Mouse (Mus musculus): Measurements from ENCODE around the gene Rgs12. TPM values are rescaled to one million over a fixed set of nuclear protein-coding genes. Genes with fewer than 3 reads are reported as not detected.

Rgs12 gene
- polyA plus RNA-seq (2021; fragmentation: Nextera tagmentation): 12.1 and 17.1 TPM in 2 replicates
- long read RNA-seq, experiment 1, full-length matches to known transcripts: 69 of 166 reads
- long read RNA-seq, experiment 1, partial matches to known transcripts: 70 of 166 reads
- long read RNA-seq, experiment 1, other reads (novel, unspliced or antisense): 27 of 166 reads
- long read RNA-seq, experiment 2, partial matches to known transcripts: 32 of 47 reads
- long read RNA-seq, experiment 2, other reads (novel, unspliced or antisense): 12 of 47 reads

DNA sequence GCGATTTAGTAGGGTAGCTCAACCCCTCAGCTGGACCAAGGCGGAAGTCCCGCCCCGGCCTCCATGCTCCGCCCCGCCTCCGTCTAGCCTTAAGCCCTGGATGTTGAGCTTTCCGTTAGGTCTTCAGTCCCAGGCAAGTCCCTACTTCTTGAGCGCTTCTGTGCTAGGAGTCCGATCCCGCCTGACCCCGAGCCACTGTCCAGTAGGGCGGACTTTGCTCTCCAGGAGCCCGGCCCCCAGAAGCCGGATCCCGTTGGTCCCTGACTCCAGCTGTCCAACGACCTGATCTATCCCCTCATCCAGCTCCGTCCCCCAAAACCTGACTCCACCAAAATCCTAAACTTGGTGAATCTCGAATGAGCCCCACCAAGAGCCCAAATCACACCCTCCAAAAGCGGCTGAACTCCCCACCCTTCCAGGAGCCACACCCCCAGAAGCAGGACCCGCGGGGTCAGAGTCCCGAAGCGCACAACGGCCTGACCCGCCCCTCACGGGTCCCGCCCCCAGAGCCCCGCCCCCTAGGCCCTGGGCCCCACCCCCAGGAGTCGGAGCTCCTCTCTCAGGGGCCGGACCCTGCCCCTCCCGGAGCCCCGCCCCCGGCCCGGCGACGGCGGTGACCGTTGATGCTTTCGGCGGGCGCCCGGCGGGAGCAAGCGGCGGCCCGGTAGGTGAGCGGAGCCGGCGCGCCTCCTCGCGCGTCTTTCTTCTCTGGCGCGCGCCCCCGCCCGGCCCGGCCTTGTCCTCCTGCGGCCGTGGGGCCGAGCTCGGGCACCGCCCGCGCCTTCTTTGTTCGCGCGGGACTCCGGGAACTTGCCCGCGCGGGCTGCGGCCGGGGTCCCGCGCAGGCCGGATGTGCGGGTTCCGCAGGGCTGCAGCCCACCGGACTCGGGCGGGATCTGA lies at the start of gene Rgs12:
Gene Rgs12 (plus strand): TSS at position 585 of the 900 bp plus-strand sequence.

DNA sequence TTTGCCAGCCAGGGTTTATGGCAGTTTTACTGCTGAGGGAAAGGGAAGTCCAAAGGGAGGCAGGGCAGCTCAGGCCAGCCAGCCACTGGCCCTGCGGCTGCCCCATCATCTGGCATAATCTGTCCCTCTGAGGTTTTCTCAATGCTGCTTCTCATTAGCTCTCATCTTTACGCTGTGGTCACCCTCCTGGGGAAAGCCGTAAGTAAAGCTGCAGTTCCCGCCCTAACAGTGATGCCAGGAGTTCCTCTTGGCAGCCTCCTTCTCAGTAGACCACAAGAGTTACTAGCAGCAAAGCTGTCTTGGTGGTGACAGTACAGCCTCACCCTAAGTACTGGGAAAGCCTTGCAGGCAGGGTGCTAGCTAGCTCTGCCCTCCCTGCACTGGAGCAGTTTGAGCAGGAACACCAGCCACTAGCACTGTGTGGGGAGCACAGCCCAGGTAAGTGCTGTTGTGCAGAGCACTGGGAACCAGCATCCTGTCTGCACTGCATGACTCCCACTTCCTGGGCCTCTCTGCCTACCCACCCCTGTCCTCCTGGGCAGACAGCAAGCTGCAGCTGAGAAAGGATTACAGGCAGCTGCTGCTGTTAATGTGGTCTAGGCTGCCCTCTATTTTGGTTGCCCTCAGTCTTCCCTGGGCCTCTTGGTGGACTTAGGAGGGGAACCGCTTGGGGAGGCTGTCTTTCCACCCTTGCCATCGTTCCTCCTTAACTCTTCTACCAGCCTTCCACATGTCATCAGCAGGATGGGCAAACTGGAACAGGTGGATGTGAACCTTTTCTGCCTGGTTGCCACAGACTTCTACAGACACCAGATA lies 41.1 kb upstream of the Rgs12 start, which contains the start of gene Msantd1:
Gene Msantd1 (plus strand): TSS at position 103 of the 816 bp plus-strand sequence.

DNA sequence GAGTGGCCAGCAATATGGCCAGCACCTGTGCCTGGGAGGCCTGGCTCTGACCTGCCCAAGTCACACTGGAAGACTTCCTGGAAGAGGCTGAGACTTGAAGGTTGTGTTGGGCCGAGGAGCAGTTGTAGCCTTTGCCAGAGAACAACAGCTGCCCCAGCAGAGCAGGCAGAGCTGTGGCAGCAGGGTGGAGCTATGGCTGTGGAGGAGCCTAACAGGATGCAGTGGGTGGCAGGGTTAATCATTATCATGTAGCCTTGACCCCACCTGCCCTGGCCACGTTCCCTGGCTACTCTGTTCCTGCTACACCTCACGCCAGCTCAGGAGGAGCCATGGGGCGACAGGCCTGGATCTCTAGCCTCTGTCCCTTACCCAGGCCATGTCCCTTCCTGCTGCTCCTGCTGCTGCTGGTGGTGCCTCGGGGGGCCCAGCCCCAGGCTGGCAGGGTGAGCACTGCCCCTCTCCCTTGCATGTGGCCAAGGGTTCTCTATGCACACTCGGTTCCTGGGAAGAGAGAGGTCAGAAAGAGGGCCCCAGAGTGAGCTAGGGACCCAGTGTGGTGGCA lies 92.1 kb downstream of the Rgs12 start, which contains the start of gene Hgfac:
Gene Hgfac (plus strand): TSS at position 242 of the 562 bp plus-strand sequence.

GRCm38 (mm10) chr5:35056604-35057432 lies 107.6 kb downstream of the Rgs12 start, which contains the start of gene Dok7:
Gene Dok7 (plus strand): TSS chr5:35056766.

Other genes with a start within 250 kb of the Rgs12 start
- 6.9 and 8.0 TPM in 2 replicates for gene Htt, start 187.7 kb upstream of the Rgs12 start, polyA plus RNA-seq (2021; fragmentation: Nextera tagmentation)
- gene Msantd1, start 41.4 kb upstream of the Rgs12 start, polyA plus RNA-seq (2021; fragmentation: Nextera tagmentation): 1.9 and 2.9 TPM in 2 replicates
- gene Hgfac, start 92.1 kb downstream of the Rgs12 start, polyA plus RNA-seq (2021; fragmentation: Nextera tagmentation): not detected in 2 replicates
- 9.0 and 9.8 TPM in 2 replicates for gene Dok7, start 107.3 kb downstream of the Rgs12 start, polyA plus RNA-seq (2021; fragmentation: Nextera tagmentation)
- gene Lrpap1, start 156.3 kb downstream of the Rgs12 start, polyA plus RNA-seq (2021; fragmentation: Nextera tagmentation): 198 and 251 TPM in 2 replicates

Measured in left cerebral cortex, adult 6 months (tissue).